Mouse (Mus musculus): Measurements from ENCODE around the gene Zfp423. TPM values are rescaled to one million over a fixed set of nuclear protein-coding genes. Genes with fewer than 3 reads are reported as not detected.
A peak's percentile ranks its signal among the peaks of the same experiment; 100 is the strongest.

Gene Zfp423
- polyA plus RNA-seq, 1 experiment from 2014 or later, result 35.0 TPM

- H3K9ac ChIP-seq (replicated peaks; ENCODE audit: low read depth, low read length), result no peak overlapping the region
- no peak overlapping the region for H3K4me3 ChIP-seq (ENCODE audit: low read depth, low read length)
- WGBS, result 54% methylated on average over 5 of the region's 5 CpGs
- H3K27ac ChIP-seq (ENCODE audit: low read depth, low read length), result peak overlapping the region; percentile 68
- H3K27me3 ChIP-seq (ENCODE audit: control insufficient read depth, insufficient read depth, low read length), result no peaks in the 10 kb centered on the region
- ATAC-seq (ENCODE audit: low read depth), result no peak
- no peaks in the 10 kb centered on the region for H3K9me3 ChIP-seq (ENCODE audit: control insufficient read depth, low read length)
- 0 out of 2 replicates have a peak, but pooled peaks cover 5% of the 10 kb centered on the region for H3K4me1 ChIP-seq (ENCODE audit: control insufficient read depth, insufficient read depth, low read length)
- H3K36me3 ChIP-seq (ENCODE audit: control insufficient read depth, insufficient read depth, low read length), result no peaks in the 10 kb centered on the region
- no peak overlapping the region for H3K4me2 ChIP-seq (ENCODE audit: low read depth, low read length)
Measured at GRCm38 (mm10) chr8:87645829-87646483, 313.4 kb downstream of the Zfp423 start.

- 0 out of 2 replicates have a peak, but pooled peaks cover 5% of the 10 kb centered on the region for H3K4me1 ChIP-seq (ENCODE audit: control insufficient read depth, insufficient read depth, low read length)
- WGBS, result 15% methylated on average over 6 of the region's 6 CpGs
- H3K27ac ChIP-seq (ENCODE audit: low read depth, low read length), result peak overlapping the region; percentile 68
- peak; percentile 83; the same call in 1 of the 2 replicates for ATAC-seq (ENCODE audit: low read depth)
- H3K36me3 ChIP-seq (ENCODE audit: control insufficient read depth, insufficient read depth, low read length), result no peaks in the 10 kb centered on the region
- no peak overlapping the region for H3K4me2 ChIP-seq (ENCODE audit: low read depth, low read length)
- H3K9ac ChIP-seq (replicated peaks; ENCODE audit: low read depth, low read length), result no peak overlapping the region
- H3K4me3 ChIP-seq (ENCODE audit: low read depth, low read length), result no peak overlapping the region
- no peaks in the 10 kb centered on the region for H3K27me3 ChIP-seq (ENCODE audit: control insufficient read depth, insufficient read depth, low read length)
- no peaks in the 10 kb centered on the region for H3K9me3 ChIP-seq (ENCODE audit: control insufficient read depth, low read length)
Measured at GRCm38 (mm10) chr8:87645371-87645770, 314.0 kb downstream of the Zfp423 start.

DNA sequence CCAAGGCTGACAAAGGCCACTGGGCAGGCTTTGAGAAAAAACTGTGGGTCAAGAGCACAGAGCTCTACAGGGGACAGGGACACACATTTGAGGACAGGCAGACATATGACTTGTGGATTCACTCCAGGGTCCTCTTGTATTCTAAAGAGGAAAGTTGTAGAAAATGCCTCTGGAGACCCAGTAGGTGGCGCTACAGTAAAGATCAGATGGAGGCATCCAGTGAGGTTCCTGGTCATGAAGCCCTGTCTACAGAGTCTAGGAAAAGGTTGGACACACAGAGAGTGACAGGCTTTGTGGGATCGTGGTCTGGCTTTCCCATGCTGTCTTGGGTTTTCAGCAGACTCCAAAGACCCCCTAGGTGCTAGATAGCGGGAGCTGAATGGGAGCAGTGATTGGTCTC, 318.5 kb downstream of the Zfp423 start:
- no peak for ATAC-seq (ENCODE audit: low read depth)
- 0 out of 2 replicates have a peak, but pooled peaks cover 5% of the 10 kb centered on the region for H3K4me1 ChIP-seq (ENCODE audit: control insufficient read depth, insufficient read depth, low read length)
- no peak overlapping the region for H3K4me2 ChIP-seq (ENCODE audit: low read depth, low read length)
- no peaks in the 10 kb centered on the region for H3K9me3 ChIP-seq (ENCODE audit: control insufficient read depth, low read length)
- H3K27me3 ChIP-seq (ENCODE audit: control insufficient read depth, insufficient read depth, low read length), result no peaks in the 10 kb centered on the region
- no peak overlapping the region for H3K27ac ChIP-seq (ENCODE audit: low read depth, low read length)
- no peak overlapping the region for H3K9ac ChIP-seq (replicated peaks; ENCODE audit: low read depth, low read length)
- no peaks in the 10 kb centered on the region for H3K36me3 ChIP-seq (ENCODE audit: control insufficient read depth, insufficient read depth, low read length)
- 37% methylated on average over 3 of the region's 3 CpGs for WGBS
- no peak overlapping the region for H3K4me3 ChIP-seq (ENCODE audit: low read depth, low read length)

DNA sequence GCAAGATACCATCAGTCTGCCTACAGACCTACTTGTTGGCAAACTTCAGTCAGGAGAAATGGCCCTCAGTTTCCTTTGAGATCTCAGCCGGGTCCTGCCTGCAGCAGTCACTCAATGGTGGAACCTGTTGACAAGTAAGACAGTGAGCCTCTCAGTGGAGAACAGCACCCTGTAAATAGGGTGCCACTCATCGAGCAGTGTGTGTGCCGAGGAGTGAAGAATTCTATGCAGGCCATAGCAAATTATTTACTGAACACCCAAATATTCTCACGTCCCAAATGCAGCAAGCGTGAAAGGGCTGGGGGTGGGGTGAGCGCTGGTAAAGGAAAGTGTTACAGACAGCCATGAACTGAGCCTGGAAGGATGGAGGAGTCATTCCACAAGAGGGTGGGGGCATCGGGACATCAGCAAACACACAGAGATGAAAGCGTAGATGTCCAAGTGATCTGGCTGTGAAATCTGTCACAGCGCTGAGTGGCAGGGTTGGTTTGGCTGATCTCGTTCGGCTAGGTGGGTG, 323.1 kb downstream of the Zfp423 start:
- no peak for ATAC-seq (ENCODE audit: low read depth)

DNA sequence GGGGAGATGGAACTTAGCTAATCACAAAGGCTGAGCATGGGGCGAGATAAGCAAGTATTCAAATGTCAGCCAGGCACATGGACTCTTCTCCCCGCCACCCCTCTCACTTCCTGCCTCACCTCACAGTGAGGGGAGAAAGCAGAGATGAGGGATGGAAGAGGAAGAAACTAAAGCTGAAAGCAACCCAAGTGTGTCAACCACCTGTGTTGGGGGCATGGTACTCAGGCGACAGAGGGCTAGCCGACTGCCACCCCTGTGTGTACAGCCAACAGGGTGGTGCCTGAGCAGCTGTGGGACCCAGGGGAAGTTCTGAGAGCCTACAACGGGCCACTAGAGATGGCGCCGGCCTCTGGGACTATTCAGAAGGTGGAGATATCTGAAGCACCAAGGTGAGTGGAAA, 327.6 kb downstream of the Zfp423 start:
- 89% methylated on average over 7 of the region's 7 CpGs for WGBS
- Histone ChIP-seq H3K4me3 (ENCODE audit: low read depth, low read length) (no peak overlapping the region), H3K4me2 (ENCODE audit: low read depth, low read length) (no peak overlapping the region), H3K27ac (ENCODE audit: low read depth, low read length) (no peak overlapping the region), H3K27me3 (ENCODE audit: control insufficient read depth, insufficient read depth, low read length) (no peaks in the 10 kb centered on the region), H3K4me1 (ENCODE audit: control insufficient read depth, insufficient read depth, low read length) (no peaks in the 10 kb centered on the region), H3K36me3 (ENCODE audit: control insufficient read depth, insufficient read depth, low read length) (no peaks in the 10 kb centered on the region), H3K9me3 (ENCODE audit: control insufficient read depth, low read length) (no peaks in the 10 kb centered on the region), H3K9ac (replicated peaks; ENCODE audit: low read depth, low read length) (no peak overlapping the region)
- ATAC-seq (ENCODE audit: low read depth), result no peak

More for the DNA sequence above, 323.1 kb downstream of the Zfp423 start:
- H3K4me3 ChIP-seq (ENCODE audit: low read depth, low read length), result no peak overlapping the region
- no peak overlapping the region for H3K27ac ChIP-seq (ENCODE audit: low read depth, low read length)
- no peaks in the 10 kb centered on the region for H3K36me3 ChIP-seq (ENCODE audit: control insufficient read depth, insufficient read depth, low read length)
- 89% methylated on average over 11 of the region's 11 CpGs for WGBS
- no peaks in the 10 kb centered on the region for H3K27me3 ChIP-seq (ENCODE audit: control insufficient read depth, insufficient read depth, low read length)
- H3K9ac ChIP-seq (replicated peaks; ENCODE audit: low read depth, low read length), result no peak overlapping the region
- H3K9me3 ChIP-seq (ENCODE audit: control insufficient read depth, low read length), result no peaks in the 10 kb centered on the region
- H3K4me1 ChIP-seq (ENCODE audit: control insufficient read depth, insufficient read depth, low read length), result no peaks in the 10 kb centered on the region
- H3K4me2 ChIP-seq (ENCODE audit: low read depth, low read length), result no peak overlapping the region

- Histone ChIP-seq H3K27ac (ENCODE audit: low read depth, low read length) (no peak overlapping the region), H3K27me3 (ENCODE audit: control insufficient read depth, insufficient read depth, low read length) (no peaks in the 10 kb centered on the region), H3K4me2 (ENCODE audit: low read depth, low read length) (no peak overlapping the region), H3K9me3 (ENCODE audit: control insufficient read depth, low read length) (no peaks in the 10 kb centered on the region), H3K36me3 (ENCODE audit: control insufficient read depth, insufficient read depth, low read length) (no peaks in the 10 kb centered on the region), H3K4me1 (ENCODE audit: control insufficient read depth, insufficient read depth, low read length) (no peaks in the 10 kb centered on the region), H3K9ac (replicated peaks; ENCODE audit: low read depth, low read length) (no peak overlapping the region), H3K4me3 (ENCODE audit: low read depth, low read length) (no peak overlapping the region)
- no peak for ATAC-seq (ENCODE audit: low read depth)
- WGBS, result 25% methylated on average over 6 of the region's 6 CpGs
Measured at GRCm38 (mm10) chr8:87629656-87630055, 329.7 kb downstream of the Zfp423 start.

- Histone ChIP-seq H3K27ac (ENCODE audit: low read depth, low read length) (peak overlapping the region; percentile 39; the same call in 1 of the 2 replicates), H3K36me3 (ENCODE audit: control insufficient read depth, insufficient read depth, low read length) (no peaks in the 10 kb centered on the region), H3K27me3 (ENCODE audit: control insufficient read depth, insufficient read depth, low read length) (no peaks in the 10 kb centered on the region), H3K4me1 (ENCODE audit: control insufficient read depth, insufficient read depth, low read length) (peaks cover 3% of the 10 kb centered on the region; the same call in 1 of the 2 replicates), H3K9me3 (ENCODE audit: control insufficient read depth, low read length) (no peaks in the 10 kb centered on the region), H3K4me3 (ENCODE audit: low read depth, low read length) (no peak overlapping the region), H3K4me2 (ENCODE audit: low read depth, low read length) (no peak overlapping the region), H3K9ac (replicated peaks; ENCODE audit: low read depth, low read length) (no peak overlapping the region)
- 83% methylated on average over 12 of the region's 12 CpGs for WGBS
- ATAC-seq (ENCODE audit: low read depth), result no peak
Measured at GRCm38 (mm10) chr8:87621181-87621580, 338.2 kb downstream of the Zfp423 start.

GRCm38 (mm10) chr8:87620225-87620624, 339.2 kb downstream of the Zfp423 start:
- no peaks in the 10 kb centered on the region for H3K27me3 ChIP-seq (ENCODE audit: control insufficient read depth, insufficient read depth, low read length)
- H3K4me1 ChIP-seq (ENCODE audit: control insufficient read depth, insufficient read depth, low read length), result peaks cover 3% of the 10 kb centered on the region; the same call in 1 of the 2 replicates
- H3K4me3 ChIP-seq (ENCODE audit: low read depth, low read length), result no peak overlapping the region
- 56% methylated on average over 6 of the region's 6 CpGs for WGBS
- H3K9ac ChIP-seq (replicated peaks; ENCODE audit: low read depth, low read length), result no peak overlapping the region
- H3K27ac ChIP-seq (ENCODE audit: low read depth, low read length), result peak overlapping the region; percentile 61
- no peak overlapping the region for H3K4me2 ChIP-seq (ENCODE audit: low read depth, low read length)
- H3K36me3 ChIP-seq (ENCODE audit: control insufficient read depth, insufficient read depth, low read length), result no peaks in the 10 kb centered on the region
- no peaks in the 10 kb centered on the region for H3K9me3 ChIP-seq (ENCODE audit: control insufficient read depth, low read length)
- no peak for ATAC-seq (ENCODE audit: low read depth)

DNA sequence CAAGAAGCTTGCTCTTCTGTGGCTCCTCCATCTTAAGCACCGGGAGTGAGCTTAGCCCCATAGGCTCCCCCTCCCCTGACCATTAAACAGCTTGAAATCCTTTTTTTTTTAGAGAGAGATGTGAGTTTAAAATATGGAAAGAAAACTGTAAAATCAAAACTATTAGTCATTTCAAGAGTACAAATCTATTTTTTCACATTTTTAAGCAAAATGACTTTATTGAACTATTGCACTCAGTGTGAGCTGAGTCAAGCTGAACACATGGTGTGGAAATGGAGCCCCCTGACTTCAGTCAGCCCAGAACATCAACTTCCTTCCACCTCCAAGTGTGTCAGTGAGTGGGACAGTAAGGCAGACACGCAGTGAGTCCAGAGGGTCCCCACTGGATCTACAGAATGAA, 339.9 kb downstream of the Zfp423 start:
- peaks cover 3% of the 10 kb centered on the region; the same call in 1 of the 2 replicates for H3K4me1 ChIP-seq (ENCODE audit: control insufficient read depth, insufficient read depth, low read length)
- H3K9me3 ChIP-seq (ENCODE audit: control insufficient read depth, low read length), result no peaks in the 10 kb centered on the region
- no peak overlapping the region for H3K27ac ChIP-seq (ENCODE audit: low read depth, low read length)
- H3K4me3 ChIP-seq (ENCODE audit: low read depth, low read length), result no peak overlapping the region
- no peak for ATAC-seq (ENCODE audit: low read depth)
- no peaks in the 10 kb centered on the region for H3K36me3 ChIP-seq (ENCODE audit: control insufficient read depth, insufficient read depth, low read length)
- no peak overlapping the region for H3K9ac ChIP-seq (replicated peaks; ENCODE audit: low read depth, low read length)
- no peak overlapping the region for H3K4me2 ChIP-seq (ENCODE audit: low read depth, low read length)
- H3K27me3 ChIP-seq (ENCODE audit: control insufficient read depth, insufficient read depth, low read length), result no peaks in the 10 kb centered on the region
- WGBS, result 58% methylated on average over 2 of the region's 2 CpGs
